16 mouse cellular contexts compared by ENCODE assay signal in genomic region chr3:9181576-9181975, GRCm38 (mm10).
"Had no signal": no experiment of that assay in that cellular context is flagged by ENCODE, and none has a peak within 500 bp of the region (broad histone marks: within the 10 kb centered on the region; RNA-seq: fewer than 3 reads in every experiment).

No protein-coding gene starts in this region.

- H3K36me3 ChIP-seq: neural tube, embryonic 12.5 days; neural tube, embryonic 13.5 days; neural tube, embryonic 15.5 days; stomach, embryonic 15.5 days had no signal

- H3K4me3 ChIP-seq: neural tube, embryonic 12.5 days; neural tube, embryonic 13.5 days; neural tube, embryonic 15.5 days; stomach, embryonic 15.5 days had no signal

- H3K27ac ChIP-seq: neural tube, embryonic 12.5 days; neural tube, embryonic 13.5 days; neural tube, embryonic 15.5 days; stomach, embryonic 15.5 days; stomach, postnatal 0 days had no signal

- H3K27me3 ChIP-seq: neural tube, embryonic 12.5 days had no signal

- H3K4me1 ChIP-seq: neural tube, embryonic 12.5 days; neural tube, embryonic 13.5 days; neural tube, embryonic 15.5 days; stomach, embryonic 15.5 days had no signal

- H3K4me2 ChIP-seq: neural tube, embryonic 12.5 days; neural tube, embryonic 13.5 days; neural tube, embryonic 15.5 days; stomach, embryonic 15.5 days had no signal

- H3K9ac ChIP-seq: neural tube, embryonic 12.5 days; neural tube, embryonic 13.5 days; neural tube, embryonic 15.5 days; stomach, embryonic 15.5 days had no signal

- DNase-seq: retina, postnatal 1 day; right cerebral cortex, postnatal 14 days; right cerebral cortex, postnatal 25 days; right cerebral cortex, postnatal 4 days; spleen, adult 18-20 months; thymus, adult 18-20 months; thymus, adult 2 months; thymus, postnatal 14 days; thymus, postnatal 25 days; thymus, postnatal 36 days; thymus, postnatal 4 days had no signal

- H3K9me3 ChIP-seq: neural tube, embryonic 12.5 days; neural tube, embryonic 13.5 days; neural tube, embryonic 15.5 days; stomach, embryonic 15.5 days had no signal
